Mouse (Mus musculus): ENCODE data around the gene Jpt1.

DNA sequence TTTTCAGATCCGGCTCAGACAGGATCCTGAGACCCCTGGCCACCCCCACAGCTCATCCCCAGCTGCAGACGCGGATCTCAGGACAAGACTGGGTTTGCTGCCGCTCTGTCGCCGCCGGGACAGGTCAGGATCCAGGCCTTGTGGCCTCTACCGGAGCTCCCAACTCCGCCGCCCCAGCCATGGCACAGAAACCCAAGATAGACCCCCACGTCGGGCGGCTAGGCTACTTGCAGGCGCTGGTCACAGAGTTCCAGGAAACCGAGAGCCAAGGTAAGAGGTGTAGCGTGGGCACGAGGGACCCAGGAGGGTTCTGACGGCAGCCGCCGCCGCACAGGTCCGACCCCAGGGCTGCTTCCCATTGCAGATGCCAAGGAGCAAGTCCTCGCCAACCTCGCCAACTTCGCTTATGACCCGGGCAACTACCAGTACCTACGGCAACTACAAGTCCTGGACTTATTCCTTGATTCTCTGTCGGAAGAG, 38.4 kb downstream of the Jpt1 start:
- TF ChIP-seq POLR2A (IDR thresholded peaks at IDR 0.05; ENCODE audit: low read depth, low read length) (no peak), CTCF (IDR thresholded peaks at IDR 0.05; ENCODE audit: extremely low read depth, insufficient read length, insufficient replicate concordance, low read depth, low read length) (no peak)

All from small intestine, adult 2 months (tissue).